Mouse (Mus musculus): ENCODE data around the gene Adam15. TPM values are rescaled to one million over a fixed set of nuclear protein-coding genes. Genes with fewer than 3 reads are reported as not detected.
A peak's percentile ranks its signal among the peaks of the same experiment; 100 is the strongest.

Adam15 gene
- polyA plus RNA-seq, 1 experiment from 2014 or later, result 32.7 TPM

- Histone ChIP-seq H3K4me3 (ENCODE audit: low read depth, low read length) (peak within 1 kb of the TSS; percentile 61), H3K36me3 (ENCODE audit: insufficient read depth) (no peaks in the 10 kb centered on the region), H3K4me2 (peak within 1 kb of the TSS; percentile 98), H3K27ac (ENCODE audit: low read depth) (no peak within 1 kb of the TSS), H3K27me3 (ENCODE audit: insufficient read depth, low read length) (peaks cover 53% of the 10 kb centered on the region), H3K9ac (peak within 1 kb of the TSS; percentile 56), H3K9me3 (ENCODE audit: low read depth, low read length) (no peaks in the 10 kb centered on the region), H3K4me1 (ENCODE audit: insufficient read depth) (peaks cover 25% of the 10 kb centered on the region)
- no peak for TF ChIP-seq CTCF (IDR thresholded peaks at IDR 0.05; ENCODE audit: low read depth)
- ATAC-seq (ENCODE audit: insufficient read depth), result peak; percentile 23
- peak; percentile 90 for DNase-seq
- WGBS, result under 1% methylated on average over 53 of the region's 53 CpGs
These were observed 27.2 kb downstream of the Adam15 start, which contains the start of gene Efna3 for GRCm38 (mm10) chr3:89322514-89323165. Gene Efna3, minus strand, starts transcription at chr3:89322965.

GRCm38 (mm10) chr3:89322131-89322500 lies 27.7 kb downstream of the Adam15 start:
- peaks cover 25% of the 10 kb centered on the region for H3K4me1 ChIP-seq (ENCODE audit: insufficient read depth)

GRCm38 (mm10) chr3:89321183-89322130 lies 28.3 kb downstream of the Adam15 start:
- Histone ChIP-seq H3K27me3 (ENCODE audit: insufficient read depth, low read length) (peaks cover 55% of the 10 kb centered on the region), H3K4me2 (peak overlapping the region; percentile 98), H3K27ac (ENCODE audit: low read depth) (no peak overlapping the region), H3K4me1 (ENCODE audit: insufficient read depth) (peaks cover 26% of the 10 kb centered on the region), H3K9me3 (ENCODE audit: low read depth, low read length) (no peaks in the 10 kb centered on the region), H3K4me3 (ENCODE audit: low read depth, low read length) (peak overlapping the region; percentile 61), H3K9ac (peak overlapping the region; percentile 56), H3K36me3 (ENCODE audit: insufficient read depth) (no peaks in the 10 kb centered on the region)
- under 1% methylated on average over 66 of the region's 66 CpGs for WGBS
- no peak for TF ChIP-seq CTCF (IDR thresholded peaks at IDR 0.05; ENCODE audit: low read depth)
- DNase-seq (no peak), ATAC-seq (ENCODE audit: insufficient read depth) (peak; percentile 20; the same call in 1 of the 2 replicates)

More at GRCm38 (mm10) chr3:89322131-89322500, 27.7 kb downstream of the Adam15 start:
- Histone ChIP-seq H3K4me3 (ENCODE audit: low read depth, low read length) (peak overlapping the region; percentile 61), H3K4me2 (peak overlapping the region; percentile 98), H3K9me3 (ENCODE audit: low read depth, low read length) (no peaks in the 10 kb centered on the region), H3K27ac (ENCODE audit: low read depth) (no peak overlapping the region), H3K27me3 (ENCODE audit: insufficient read depth, low read length) (peaks cover 55% of the 10 kb centered on the region), H3K36me3 (ENCODE audit: insufficient read depth) (no peaks in the 10 kb centered on the region), H3K9ac (peak overlapping the region; percentile 56)
- ATAC-seq (ENCODE audit: insufficient read depth) (peak; percentile 4; the same call in 1 of the 2 replicates), DNase-seq (no peak)
- WGBS, result 2% methylated on average over 14 of the region's 14 CpGs
- no peak for TF ChIP-seq CTCF (IDR thresholded peaks at IDR 0.05; ENCODE audit: low read depth)

GRCm38 (mm10) chr3:89320581-89321182 lies 29.1 kb downstream of the Adam15 start:
- Histone ChIP-seq H3K27ac (ENCODE audit: low read depth) (no peak overlapping the region), H3K4me1 (ENCODE audit: insufficient read depth) (peaks cover 30% of the 10 kb centered on the region), H3K9ac (peak overlapping the region; percentile 41), H3K27me3 (ENCODE audit: insufficient read depth, low read length) (peaks cover 55% of the 10 kb centered on the region), H3K4me3 (ENCODE audit: low read depth, low read length) (peak overlapping the region; percentile 61), H3K9me3 (ENCODE audit: low read depth, low read length) (no peaks in the 10 kb centered on the region), H3K36me3 (ENCODE audit: insufficient read depth) (no peaks in the 10 kb centered on the region), H3K4me2 (peak overlapping the region; percentile 98)
- TF ChIP-seq CTCF (IDR thresholded peaks at IDR 0.05; ENCODE audit: low read depth), result no peak
- 1% methylated on average over 41 of the region's 41 CpGs for WGBS
- no peak for ATAC-seq (ENCODE audit: insufficient read depth)
- peak; percentile 60 for DNase-seq

GRCm38 (mm10) chr3:89319591-89320350 lies 30.0 kb downstream of the Adam15 start:
- WGBS, result 1% methylated on average over 58 of the region's 58 CpGs
- peak overlapping the region; percentile 29 for H3K9ac ChIP-seq
- H3K4me3 ChIP-seq (ENCODE audit: low read depth, low read length), result peak overlapping the region; percentile 61
- no peaks in the 10 kb centered on the region for H3K36me3 ChIP-seq (ENCODE audit: insufficient read depth)
- ATAC-seq (ENCODE audit: insufficient read depth) (no peak), DNase-seq (peak; percentile 54)
- peaks cover 55% of the 10 kb centered on the region for H3K27me3 ChIP-seq (ENCODE audit: insufficient read depth, low read length)
- peaks cover 37% of the 10 kb centered on the region for H3K4me1 ChIP-seq (ENCODE audit: insufficient read depth)
- peak overlapping the region; percentile 98 for H3K4me2 ChIP-seq
- H3K9me3 ChIP-seq (ENCODE audit: low read depth, low read length), result no peaks in the 10 kb centered on the region
- H3K27ac ChIP-seq (ENCODE audit: low read depth), result no peak overlapping the region
- no peak for TF ChIP-seq CTCF (IDR thresholded peaks at IDR 0.05; ENCODE audit: low read depth)

- H3K4me1 ChIP-seq (ENCODE audit: insufficient read depth), result peaks cover 37% of the 10 kb centered on the region
- DNase-seq (no peak), ATAC-seq (ENCODE audit: insufficient read depth) (no peak)
- no peak for TF ChIP-seq CTCF (IDR thresholded peaks at IDR 0.05; ENCODE audit: low read depth)
- H3K27me3 ChIP-seq (ENCODE audit: insufficient read depth, low read length), result peaks cover 55% of the 10 kb centered on the region
- H3K36me3 ChIP-seq (ENCODE audit: insufficient read depth), result no peaks in the 10 kb centered on the region
- peak overlapping the region; percentile 98 for H3K4me2 ChIP-seq
- no peaks in the 10 kb centered on the region for H3K9me3 ChIP-seq (ENCODE audit: low read depth, low read length)
- 13% methylated on average over 21 of the region's 21 CpGs for WGBS
- H3K9ac ChIP-seq, result peak overlapping the region; percentile 29
- no peak overlapping the region for H3K27ac ChIP-seq (ENCODE audit: low read depth)
- peak overlapping the region; percentile 61 for H3K4me3 ChIP-seq (ENCODE audit: low read depth, low read length)
These were observed 30.7 kb downstream of the Adam15 start for GRCm38 (mm10) chr3:89318971-89319590.

Data from lung, embryonic 14.5 days (tissue).